Mouse (Mus musculus) lung, embryonic 14.5 days (tissue): ENCODE measurements at regions not wholly inside any gene's neighbourhood (a gene's known extent, or its start where the extent isn't known, plus 50 kb on each side); places are given as distances from the start of the nearest gene placed in this dataset.
A peak's percentile ranks its signal among the peaks of the same experiment; 100 is the strongest.

Source experiments
- ATAC-seq: fragments of 200-750 bp; cut with Nextera tagmentation; 2 replicates; pipeline ENCODE4 v1.8.0; 2017; ENCODE audit warnings: mild to moderate bottlenecking, moderate TSS enrichment, moderate library complexity; ENCODE audit not compliant: insufficient read depth
- DNase-seq: peaks from one replicate; pipeline ENCODE4 v3.0.0-alpha.2; 2015
- H3K27ac ChIP-seq: fragments of 300-500 bp; sonication (generic); 2 replicates; pipeline ENCODE4 v1.5.1; 2014; ENCODE audit warnings: low read depth, mild to moderate bottlenecking, moderate library complexity
- H3K27me3 ChIP-seq: fragments of 300-500 bp; sonication (generic); 2 replicates; pipeline ENCODE4 v1.6.1; 2014; ENCODE audit warnings: low read length, control low read depth; ENCODE audit not compliant: insufficient read depth
- H3K36me3 ChIP-seq: fragments of 300-500 bp; sonication (generic); 2 replicates; pipeline ENCODE4 v1.6.1; 2014; ENCODE audit warnings: control low read depth; ENCODE audit not compliant: insufficient read depth
- H3K4me1 ChIP-seq: fragments of 300-500 bp; sonication (generic); 2 replicates; pipeline ENCODE4 v1.6.1; 2014; ENCODE audit warnings: antibody characterized with exemption, control low read depth; ENCODE audit not compliant: insufficient read depth
- H3K4me2 ChIP-seq: fragments of 300-500 bp; sonication (generic); 2 replicates; pipeline ENCODE4 v1.6.1; 2014; ENCODE audit warnings: mild to moderate bottlenecking
- H3K4me3 ChIP-seq: fragments of 300-500 bp; sonication (generic); 2 replicates; pipeline ENCODE4 v1.5.1; 2014; ENCODE audit warnings: low read depth, low read length
- H3K9ac ChIP-seq: fragments of 300-500 bp; sonication (generic); 2 replicates; pipeline ENCODE4 v1.6.1; 2014
- H3K9me3 ChIP-seq: fragments of 300-500 bp; sonication (generic); 2 replicates; pipeline ENCODE4 v1.6.1; 2016; ENCODE audit warnings: low read depth, low read length, control low read depth
- CTCF ChIP-seq: IDR thresholded peaks from 2 replicates; pipeline ENCODE4 v1.5.1; 2016; ENCODE audit warnings: antibody characterized with exemption, low read depth
- WGBS: fragments of 180-500 bp; shearing (Covaris S2); extraction: QIAGEN DNeasy Blood & Tissue Kit; methylation state at CpG from one replicate; pipeline ENCODE4 v1.1.7; 2014; 5-methylcytosine and 5-hydroxymethylcytosine counted together

GRCm38 (mm10) chr1:177366475-177366874 lies 75.7 kb upstream of the Zbtb18 start:
- Histone ChIP-seq H3K27me3 (no peaks in the 10 kb centered on the region), H3K9me3 (no peaks in the 10 kb centered on the region), H3K4me1 (no peaks in the 10 kb centered on the region), H3K27ac (no peak overlapping the region), H3K36me3 (no peaks in the 10 kb centered on the region), H3K9ac (no peak overlapping the region), H3K4me3 (no peak overlapping the region), H3K4me2 (no peak overlapping the region)
- DNase-seq (no peak), ATAC-seq (no peak)
- TF ChIP-seq CTCF = no peak
- 71% methylated on average over 7 of the region's 7 CpGs for WGBS

GRCm38 (mm10) chr1:177364355-177364754 lies 77.8 kb upstream of the Zbtb18 start:
- ATAC-seq (no peak), DNase-seq (no peak)
- H3K4me2 ChIP-seq = no peak overlapping the region
- H3K27ac ChIP-seq = no peak overlapping the region
- H3K27me3 ChIP-seq = no peaks in the 10 kb centered on the region
- no peak overlapping the region for H3K9ac ChIP-seq
- H3K9me3 ChIP-seq = no peaks in the 10 kb centered on the region
- H3K4me1 ChIP-seq = no peaks in the 10 kb centered on the region
- TF ChIP-seq CTCF = no peak
- WGBS = 70% methylated on average over 7 of the region's 7 CpGs
- no peak overlapping the region for H3K4me3 ChIP-seq
- no peaks in the 10 kb centered on the region for H3K36me3 ChIP-seq

GRCm38 (mm10) chr1:177362398-177362797 lies 79.8 kb upstream of the Zbtb18 start:
- Histone ChIP-seq H3K4me3 (no peak overlapping the region), H3K9ac (no peak overlapping the region), H3K4me2 (no peak overlapping the region), H3K27me3 (no peaks in the 10 kb centered on the region), H3K4me1 (no peaks in the 10 kb centered on the region), H3K27ac (no peak overlapping the region), H3K9me3 (no peaks in the 10 kb centered on the region), H3K36me3 (no peaks in the 10 kb centered on the region)
- no peak for TF ChIP-seq CTCF
- 89% methylated on average over 8 of the region's 8 CpGs for WGBS
- no peak for DNase-seq
- ATAC-seq = no peak

DNA sequence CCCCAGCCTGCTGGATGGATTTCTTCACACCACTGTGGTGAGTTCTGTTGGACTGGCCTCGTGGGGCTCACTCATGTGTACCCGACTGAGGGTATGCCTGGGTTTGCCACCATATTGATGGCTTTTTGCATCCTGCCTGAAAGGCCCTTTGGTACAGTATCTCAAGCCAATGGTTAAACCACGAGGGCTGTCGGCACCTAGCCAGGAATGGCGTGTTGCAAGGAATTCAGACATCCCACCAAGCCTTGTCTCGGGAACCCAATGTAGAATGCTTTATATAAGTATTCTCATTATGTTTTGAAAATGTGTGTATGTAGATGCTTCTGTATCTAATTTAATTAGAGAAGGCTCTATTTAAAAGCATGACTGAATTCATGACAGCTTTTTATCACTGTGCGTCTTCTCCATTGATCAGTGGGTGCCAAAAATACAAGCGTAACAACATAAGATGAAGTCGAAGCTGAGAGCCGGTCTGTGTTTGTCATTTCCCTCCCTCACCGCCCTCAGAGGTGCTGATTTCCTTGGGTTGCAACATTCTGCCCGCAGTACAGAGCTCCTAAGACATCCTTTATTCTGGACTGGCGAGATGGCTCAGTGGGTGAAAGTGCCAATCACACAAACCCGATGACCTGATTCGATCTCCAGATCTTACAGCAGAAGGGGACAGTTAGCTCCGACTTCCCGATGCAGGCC lies 90.5 kb upstream of the Akt3 start:
- H3K4me2 ChIP-seq = no peak overlapping the region
- no peak overlapping the region for H3K4me3 ChIP-seq
- H3K4me1 ChIP-seq = no peaks in the 10 kb centered on the region
- H3K27ac ChIP-seq = no peak overlapping the region
- WGBS = 87% methylated on average over 17 of the region's 17 CpGs
- no peak for TF ChIP-seq CTCF
- no peaks in the 10 kb centered on the region for H3K36me3 ChIP-seq
- DNase-seq = no peak
- H3K27me3 ChIP-seq = no peaks in the 10 kb centered on the region
- H3K9me3 ChIP-seq = no peaks in the 10 kb centered on the region
- no peak for ATAC-seq
- H3K9ac ChIP-seq = no peak overlapping the region

- Histone ChIP-seq H3K9me3 (no peaks in the 10 kb centered on the region), H3K4me2 (no peak overlapping the region), H3K27me3 (no peaks in the 10 kb centered on the region), H3K27ac (no peak overlapping the region), H3K4me3 (no peak overlapping the region), H3K36me3 (no peaks in the 10 kb centered on the region), H3K9ac (no peak overlapping the region), H3K4me1 (no peaks in the 10 kb centered on the region; the same call in 1 of the 2 replicates)
- ATAC-seq = no peak
- no peak for TF ChIP-seq CTCF
- no peak for DNase-seq
- 33% methylated on average over 4 of the region's 4 CpGs for WGBS
These were observed 89.2 kb upstream of the Akt3 start for GRCm38 (mm10) chr1:177347208-177347607.

DNA sequence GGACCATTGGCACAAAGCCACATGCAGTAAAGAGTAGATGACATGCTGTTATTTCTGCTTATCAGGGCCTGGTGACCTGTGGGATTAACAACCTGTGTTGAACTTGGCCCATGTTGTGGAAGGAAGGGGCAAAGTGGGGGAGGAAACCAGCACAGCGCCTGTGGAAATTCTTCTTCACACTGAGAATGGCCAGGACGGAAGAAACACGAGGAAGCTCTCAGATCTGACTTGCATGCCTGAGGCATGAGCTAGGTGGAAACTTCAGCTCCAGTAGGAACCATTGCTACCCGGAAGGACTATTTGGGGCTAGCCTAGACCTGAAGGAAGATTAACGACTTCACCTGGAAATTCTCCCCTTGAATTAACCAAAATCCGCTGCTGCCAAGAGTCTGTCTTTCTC lies 88.5 kb upstream of the Akt3 start:
- WGBS = 58% methylated on average over 6 of the region's 6 CpGs
- Histone ChIP-seq H3K4me2 (no peak overlapping the region), H3K27ac (no peak overlapping the region), H3K4me1 (no peaks in the 10 kb centered on the region; the same call in 1 of the 2 replicates), H3K9me3 (no peaks in the 10 kb centered on the region), H3K36me3 (no peaks in the 10 kb centered on the region), H3K27me3 (no peaks in the 10 kb centered on the region), H3K4me3 (no peak overlapping the region), H3K9ac (no peak overlapping the region)
- no peak for DNase-seq
- TF ChIP-seq CTCF = no peak
- peak; percentile 35; the same call in 1 of the 2 replicates for ATAC-seq

DNA sequence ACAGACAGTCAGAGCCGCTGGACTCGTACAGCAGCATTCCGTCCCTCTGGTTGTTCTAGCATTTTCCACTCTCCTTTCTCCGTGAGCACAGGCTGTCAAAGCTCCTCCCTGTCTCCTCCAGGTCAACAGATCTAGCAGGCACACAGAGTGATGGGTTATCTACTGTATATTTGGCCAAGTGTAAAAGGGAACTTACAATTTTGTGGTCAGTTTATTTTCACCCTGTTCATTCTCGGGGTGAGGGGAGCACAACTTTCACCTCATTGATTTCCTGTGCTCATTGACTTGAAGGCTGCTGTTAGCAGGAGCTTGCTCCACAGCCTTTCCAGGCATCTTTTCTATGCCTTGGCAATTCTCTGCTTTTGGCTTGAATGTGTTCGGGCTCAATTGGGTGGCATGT lies 87.5 kb upstream of the Akt3 start:
- H3K9me3 ChIP-seq = no peaks in the 10 kb centered on the region
- no peak for ATAC-seq
- H3K27me3 ChIP-seq = no peaks in the 10 kb centered on the region
- no peaks in the 10 kb centered on the region for H3K36me3 ChIP-seq
- no peak overlapping the region for H3K9ac ChIP-seq
- no peak for TF ChIP-seq CTCF
- no peak for DNase-seq
- H3K4me3 ChIP-seq = no peak overlapping the region
- no peak overlapping the region for H3K27ac ChIP-seq
- H3K4me1 ChIP-seq = no peaks in the 10 kb centered on the region; the same call in 1 of the 2 replicates
- 56% methylated on average over 6 of the region's 6 CpGs for WGBS
- no peak overlapping the region for H3K4me2 ChIP-seq
